Mouse (Mus musculus) midbrain, embryonic 10.5 days (tissue): ENCODE data around the gene Asb18. TPM values are rescaled to one million over a fixed set of nuclear protein-coding genes. Genes with fewer than 3 reads are reported as not detected.

Experiments
- DNase-seq: peaks from one replicate; pipeline ENCODE4 v3.0.0-alpha.2; 2017; ENCODE audit warnings: low spot score
- H3K27ac ChIP-seq: fragments of 300-500 bp; sonication (generic); replicated peaks from 2 replicates; pipeline ENCODE4 v1.5.1; 2016; ENCODE audit warnings: mild to moderate bottlenecking
- H3K27me3 ChIP-seq: fragments of 300-500 bp; sonication (generic); 2 replicates; pipeline ENCODE4 v1.6.1; 2016; ENCODE audit warnings: low read depth, mild to moderate bottlenecking; ENCODE audit not compliant: poor library complexity, severe bottlenecking
- H3K36me3 ChIP-seq: fragments of 300-500 bp; sonication (generic); 2 replicates; pipeline ENCODE4 v1.6.1; 2016; ENCODE audit warnings: mild to moderate bottlenecking, moderate library complexity
- H3K4me1 ChIP-seq: fragments of 300-500 bp; sonication (generic); 2 replicates; pipeline ENCODE4 v1.6.1; 2016
- H3K4me3 ChIP-seq: fragments of 300-500 bp; sonication (generic); 2 replicates; pipeline ENCODE4 v1.5.1; 2016; ENCODE audit warnings: mild to moderate bottlenecking, moderate library complexity
- H3K9me3 ChIP-seq: fragments of 300-500 bp; sonication (generic); replicated peaks from 2 replicates; pipeline ENCODE4 v1.6.1; 2016; ENCODE audit warnings: mild to moderate bottlenecking
- WGBS: fragments of 180-500 bp; shearing (Covaris S2); methylation state at CpG from one replicate; pipeline ENCODE4 v1.1.7; 2016; 5-methylcytosine and 5-hydroxymethylcytosine counted together
- polyA plus RNA-seq: library from polyadenylated mRNA; unstranded; fragments of >200 nt; fragmentation: Nextera tagmentation; extraction: Ambion mirVana; gene quantifications from 2 replicates; pipeline ENCODE4 v1.2.1, GENCODE M21; 2016

Asb18 gene
- polyA plus RNA-seq, 1 experiment from 2014 or later = 0.09 TPM

DNA sequence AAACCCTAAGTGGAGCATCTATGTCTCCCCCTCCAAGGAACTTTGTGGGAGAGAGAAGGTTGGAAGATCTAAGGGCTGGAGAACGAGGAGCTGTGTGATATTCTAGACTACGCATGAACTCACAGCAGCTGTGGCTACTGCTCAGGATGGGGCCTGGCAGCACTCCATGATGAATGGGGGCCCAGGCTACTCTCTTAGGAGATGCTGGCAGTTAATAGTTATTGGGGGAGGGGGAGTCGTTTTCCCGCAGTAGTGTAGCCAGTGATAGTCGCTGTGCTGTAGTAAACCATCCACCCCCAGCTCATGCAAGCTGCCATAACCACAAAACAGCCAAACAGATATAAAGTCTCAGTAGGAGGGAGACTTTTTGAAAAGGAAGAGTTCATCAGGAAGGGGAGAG lies 102.1 kb downstream of the Asb18 start:
- Histone ChIP-seq H3K9me3 (0 out of 2 replicates have a peak, but pooled peaks cover 2% of the 10 kb centered on the region), H3K36me3 (no peaks in the 10 kb centered on the region), H3K27me3 (peaks cover 75% of the 10 kb centered on the region), H3K4me1 (no peaks in the 10 kb centered on the region), H3K27ac (no peak overlapping the region), H3K4me3 (no peak overlapping the region)
- WGBS = 58% methylated on average over 5 of the region's 5 CpGs
- DNase-seq = no peak

GRCm38 (mm10) chr1:89909796-89910195 lies 104.7 kb downstream of the Asb18 start:
- no peak for DNase-seq
- WGBS = 90% methylated on average over 8 of the region's 8 CpGs
- Histone ChIP-seq H3K36me3 (no peaks in the 10 kb centered on the region), H3K4me3 (no peak overlapping the region), H3K27me3 (peaks cover 50% of the 10 kb centered on the region), H3K9me3 (peaks cover 15% of the 10 kb centered on the region; the same call in 1 of the 2 replicates), H3K27ac (no peak overlapping the region), H3K4me1 (no peaks in the 10 kb centered on the region)

DNA sequence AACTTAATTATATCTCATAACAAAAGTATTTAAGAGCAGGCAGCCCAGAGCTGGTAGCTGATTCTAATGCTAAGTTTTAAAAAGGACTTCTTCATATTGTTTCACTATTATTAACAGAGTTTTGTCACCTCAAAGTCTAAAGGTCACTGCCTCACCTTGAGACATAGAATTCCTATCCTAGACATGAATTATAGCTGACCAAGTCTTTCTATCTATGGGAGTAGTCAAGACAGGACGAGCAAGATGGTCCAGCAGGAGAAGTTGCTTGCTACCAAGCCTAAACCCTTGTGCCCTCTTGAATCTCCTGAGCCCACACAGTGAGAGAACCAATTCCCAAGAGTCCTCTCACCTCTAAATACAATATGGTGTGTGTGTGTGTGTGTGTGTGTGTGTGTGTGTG lies 111.8 kb downstream of the Asb18 start:
- Histone ChIP-seq H3K4me1 (no peaks in the 10 kb centered on the region), H3K27me3 (peaks cover 33% of the 10 kb centered on the region), H3K4me3 (no peak overlapping the region), H3K36me3 (no peaks in the 10 kb centered on the region), H3K9me3 (peaks cover 15% of the 10 kb centered on the region; the same call in 1 of the 2 replicates), H3K27ac (no peak overlapping the region)
- WGBS = 93% methylated on average over 1 of the region's 1 CpGs
- DNase-seq = no peak

DNA sequence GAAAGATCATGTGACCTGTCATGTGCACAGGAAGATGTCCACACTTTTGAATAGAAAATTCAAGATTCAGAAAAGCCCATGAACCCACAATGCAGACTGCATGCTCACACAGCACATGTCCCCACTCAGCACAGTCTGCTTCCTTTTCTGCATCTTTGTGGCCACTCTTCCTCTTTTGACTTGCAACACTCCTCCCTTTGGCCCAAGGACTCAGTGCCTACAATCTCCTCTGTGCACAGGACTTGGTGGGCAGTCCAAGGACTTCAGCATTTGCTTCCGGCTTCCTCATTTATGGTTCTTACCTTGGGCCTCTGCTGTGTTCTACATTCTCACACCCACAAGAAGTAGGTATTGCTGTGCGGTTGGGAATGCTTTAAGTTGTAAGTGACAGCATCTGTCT lies 112.2 kb downstream of the Asb18 start:
- no peaks in the 10 kb centered on the region for H3K36me3 ChIP-seq
- peaks cover 34% of the 10 kb centered on the region for H3K27me3 ChIP-seq
- no peak overlapping the region for H3K27ac ChIP-seq
- DNase-seq = no peak
- H3K4me1 ChIP-seq = no peaks in the 10 kb centered on the region
- H3K4me3 ChIP-seq = no peak overlapping the region
- peaks cover 12% of the 10 kb centered on the region; the same call in 1 of the 2 replicates for H3K9me3 ChIP-seq
- 91% methylated on average over 2 of the region's 2 CpGs for WGBS

GRCm38 (mm10) chr1:89901381-89901780 lies 113.1 kb downstream of the Asb18 start:
- 84% methylated on average over 4 of the region's 4 CpGs for whole genome bisulfite sequencing
- H3K36me3 ChIP-seq = no peaks in the 10 kb centered on the region
- no peak for DNase-seq
- no peak overlapping the region for H3K27ac ChIP-seq
- H3K4me1 ChIP-seq = no peaks in the 10 kb centered on the region
- peaks cover 37% of the 10 kb centered on the region for H3K27me3 ChIP-seq
- H3K4me3 ChIP-seq = no peak overlapping the region
- peaks cover 5% of the 10 kb centered on the region; the same call in 1 of the 2 replicates for H3K9me3 ChIP-seq

Other genes starting within 250 kb of the Asb18 start
- gene Gbx2, start 83.5 kb downstream of the Asb18 start, polyA plus RNA-seq = 3.6 and 4.6 TPM in 2 replicates
- gene Iqca, start 138.7 kb upstream of the Asb18 start, polyA plus RNA-seq = 0.15 and 0.30 TPM in 2 replicates
- gene Ackr3, start 189.3 kb upstream of the Asb18 start, polyA plus RNA-seq = 26.3 and 30.9 TPM in 2 replicates